ENCODE assay signal across 8 mouse cellular contexts in genomic region chr17:29077786-29078509, GRCm38 (mm10). TPM values are rescaled to one million over a fixed set of nuclear protein-coding genes. Genes with fewer than 3 reads are reported as not detected.
DNase-seq lines count a peak whose midpoint lies in the region; ATAC-seq and TF ChIP-seq lines count a peak whose summit lies in the region.

No protein-coding gene starts in this region.

- peak; percentile 47; the same call in 1 of the 2 replicates for ATAC-seq in forebrain, postnatal 0 days

- intact Hi-C loops in heart, postnatal 25 days (cut with DNase I), result loop anchor here (2.0 kb wide), 1 partner anchor 17 kb away; no protein-coding TSS in a partner anchor

- 0 out of 2 replicates have a peak overlapping the region, but pooled peaks have one; percentile 23 for H3K27ac ChIP-seq in forebrain, postnatal 0 days (ENCODE audit: low read depth, low read length)

- H3K4me3 ChIP-seq in forebrain, postnatal 0 days (ENCODE audit: low read depth, low read length), result peak overlapping the region; percentile 16
- peak overlapping the region; percentile 42 for H3K4me3 ChIP-seq in lung, adult 2 months (replicated peaks; ENCODE audit: extremely low read depth, low read depth, low read length)

- DNase-seq in heart, adult 18-20 months, result peak; percentile 65 to 68
- DNase-seq in heart, postnatal 25 days (ENCODE audit: low spot score), result no peak
- peak; percentile 82 for DNase-seq in MN1 (ENCODE audit: low spot score)
- peak; percentile 56 for DNase-seq in forebrain, postnatal 0 days
- DNase-seq in kidney, postnatal 10 days, result peak; percentile 73
- DNase-seq in lung, adult 2 months, result peak; percentile 33
- DNase-seq in right cerebral cortex, postnatal 36 days (ENCODE audit: low spot score in 2 of 2), result peak; percentile 36 to 46
- no peak for DNase-seq in urinary bladder, postnatal 10 days (ENCODE audit: low spot score)

- TF ChIP-seq POLR2A in lung, adult 2 months (IDR thresholded peaks at IDR 0.05; ENCODE audit: borderline replicate concordance, extremely low read depth, low read depth, low read length), result no peak; the same call in 1 of the 2 replicates

- no peaks in the 10 kb centered on the region for H3K36me3 ChIP-seq in forebrain, postnatal 0 days (ENCODE audit: insufficient read depth)

- peaks cover 4% of the 10 kb centered on the region; the same call in 1 of the 2 replicates for H3K4me1 ChIP-seq in forebrain, postnatal 0 days (ENCODE audit: insufficient read depth)
- H3K4me1 ChIP-seq in lung, adult 2 months (ENCODE audit: control insufficient read depth, insufficient read depth, low read length), result no peaks in the 10 kb centered on the region; the same call in 1 of the 2 replicates

- no peaks in the 10 kb centered on the region for H3K27me3 ChIP-seq in forebrain, postnatal 0 days (ENCODE audit: insufficient read depth, low read length)

- H3K9me3 ChIP-seq in forebrain, postnatal 0 days (ENCODE audit: low read length), result no peaks in the 10 kb centered on the region

- 16% methylated on average over 14 of the region's 14 CpGs for WGBS in forebrain, postnatal 0 days
- WGBS in lung, adult 2 months, result 7% methylated on average over 14 of the region's 14 CpGs

- no peak overlapping the region for H3K9ac ChIP-seq in forebrain, postnatal 0 days

- peak overlapping the region; percentile 42 for H3K4me2 ChIP-seq in forebrain, postnatal 0 days (ENCODE audit: low read depth)

- TF ChIP-seq CTCF in forebrain, postnatal 0 days (IDR thresholded peaks at IDR 0.05; ENCODE audit: low read depth), result no peak
- TF ChIP-seq CTCF in lung, adult 2 months (IDR thresholded peaks at IDR 0.05; ENCODE audit: insufficient read depth, low read length), result no peak

RNA-seq across cellular contexts. Expression of gene Cdkn1a, which starts 12.8 kb away (rescaled TPM):
- total RNA-seq in heart, adult 18-20 months (2021), result 100 to 1,000 TPM; 101 to 149 TPM
- 100 to 1,000 TPM in 1 of 2 experiments, 10 to 100 TPM in 1; 30.1 to 102 TPM for total RNA-seq in heart, postnatal 25 days (2021)
- 15.3 and 20.0 TPM in 2 replicates for total RNA-seq in forebrain, postnatal 0 days (2014; rRNA removed)
- polyA plus RNA-seq in forebrain, postnatal 0 days (2015; fragmentation: Nextera tagmentation; extraction: Ambion mirVana), result 94.3 and 121 TPM in 2 replicates
- 70.3 and 91.5 TPM in 2 replicates for polyA plus RNA-seq in lung, adult 2 months (2012; rRNA removed)

RNA-seq across cellular contexts. Expression of gene Rab44, which starts 36.0 kb away (rescaled TPM):
- under 1 TPM in 1 of 2 experiments, not detected in 1; 0.69 TPM for total RNA-seq in heart, adult 18-20 months (2021)
- under 1 TPM; 0.13 to 0.39 TPM for total RNA-seq in heart, postnatal 25 days (2021)
- total RNA-seq in forebrain, postnatal 0 days (2014; rRNA removed), result not detected in 2 replicates
- 0.13 TPM in 1 of 2 replicates, not detected in the other for polyA plus RNA-seq in forebrain, postnatal 0 days (2015; fragmentation: Nextera tagmentation; extraction: Ambion mirVana)
- polyA plus RNA-seq in lung, adult 2 months (2012; rRNA removed), result 13.0 and 15.7 TPM in 2 replicates

RNA-seq across cellular contexts. Expression of gene Srsf3, which starts 45.5 kb away (rescaled TPM):
- 10 to 100 TPM; 74.9 to 89.9 TPM for total RNA-seq in heart, adult 18-20 months (2021)
- total RNA-seq in heart, postnatal 25 days (2021), result 10 to 100 TPM; 68.9 to 75.4 TPM
- 263 and 287 TPM in 2 replicates for total RNA-seq in forebrain, postnatal 0 days (2014; rRNA removed)
- polyA plus RNA-seq in forebrain, postnatal 0 days (2015; fragmentation: Nextera tagmentation; extraction: Ambion mirVana), result 367 and 416 TPM in 2 replicates
- polyA plus RNA-seq in lung, adult 2 months (2012; rRNA removed), result 159 and 168 TPM in 2 replicates

Comparison
In these comparisons a context has a peak if more than half of its experiments do, and no peak if none do; other contexts are left out.
1. DNase-seq: peak in heart, adult 18-20 months (2 of 2), MN1 (single experiment), forebrain, postnatal 0 days (single experiment), kidney, postnatal 10 days (single experiment), lung, adult 2 months (single experiment) and right cerebral cortex, postnatal 36 days (2 of 2); none in heart, postnatal 25 days (single experiment) and urinary bladder, postnatal 10 days (single experiment).